Mouse (Mus musculus) megakaryocyte progenitor cell, adult 5-6 weeks (primary cell): Measurements from ENCODE around the gene Scimp. TPM values are rescaled to one million over a fixed set of nuclear protein-coding genes. Genes with fewer than 3 reads are reported as not detected.

ENCODE experiments used
- ATAC-seq: replicated peaks from 2 replicates; pipeline ENCODE4 v1.8.0; 2016; ENCODE audit warnings: mild to moderate bottlenecking, moderate TSS enrichment, inconsistent platforms; ENCODE audit not compliant: poor library complexity
- total RNA-seq, 2 experiments: library from RNA; stranded (forward) in 1 of 2; stranded (reverse) in 1 of 2; fragments of 157-497, 149-512 nt in 1 of 2; fragments of 200-1000 nt in 1 of 2; gene quantifications; 2 replicates each; pipeline versions ENCODE4 v1.2.3 to v1.2.4; 2015 to 2017

The Scimp gene
- total RNA-seq, 2 experiments from 2014 or later = 0.37 TPM; not detected in 1

DNA sequence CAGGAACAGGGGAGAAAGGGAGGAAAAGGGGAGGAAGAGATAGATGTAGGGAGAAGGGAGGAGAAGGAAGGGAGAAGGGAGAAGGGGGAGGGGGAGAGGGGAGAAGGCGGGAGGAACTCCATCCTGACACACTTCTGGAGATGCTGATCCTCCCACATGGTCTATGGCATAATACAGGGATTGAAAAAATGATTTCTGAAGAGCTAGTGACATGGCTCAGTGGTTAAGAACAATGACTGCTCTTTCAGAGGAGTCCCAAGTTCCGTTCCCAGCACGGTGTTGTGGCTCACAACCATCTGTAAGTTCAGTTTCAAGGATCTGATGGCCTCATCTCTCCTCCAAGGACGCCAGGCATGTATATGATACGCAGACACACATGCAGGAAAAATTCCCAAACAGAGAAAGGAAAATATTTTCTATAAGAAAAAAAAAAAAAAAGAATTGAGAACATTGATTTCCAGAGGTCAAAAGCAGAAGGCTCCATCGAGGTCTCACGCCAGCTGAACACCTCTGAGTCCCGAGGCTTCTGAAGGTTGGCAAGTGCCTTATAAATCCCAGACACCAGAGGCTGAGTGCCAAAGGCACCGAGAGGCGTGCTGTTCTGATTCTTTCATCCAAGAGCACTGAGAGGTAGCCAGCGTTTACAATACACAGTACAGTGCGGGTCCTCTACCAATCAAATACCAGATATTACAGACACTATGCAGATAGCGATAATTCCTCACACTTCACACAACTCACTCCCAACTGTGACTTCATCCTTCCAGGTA is 730 bp downstream of the Scimp start:
- ATAC-seq = no peak

DNA sequence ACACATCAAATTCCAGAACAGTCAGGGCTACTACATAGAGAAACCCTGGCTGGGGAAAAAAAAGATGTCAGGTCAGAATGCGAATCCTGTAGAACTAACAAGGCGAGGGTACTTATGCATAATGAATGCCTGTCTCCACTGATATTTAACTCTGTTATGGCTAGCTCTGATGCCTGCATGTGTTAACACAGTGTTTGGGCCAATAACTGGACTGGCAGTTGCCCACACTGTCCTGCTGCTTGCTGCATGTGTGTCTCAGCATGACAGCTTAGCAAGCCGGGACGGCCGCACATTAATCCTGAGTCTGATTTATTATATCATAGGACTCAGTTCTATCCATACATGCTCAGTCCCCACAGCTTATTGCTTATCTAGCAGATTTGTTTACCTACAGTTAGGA is 1.3 kb downstream of the Scimp start:
- ATAC-seq = no peak

DNA sequence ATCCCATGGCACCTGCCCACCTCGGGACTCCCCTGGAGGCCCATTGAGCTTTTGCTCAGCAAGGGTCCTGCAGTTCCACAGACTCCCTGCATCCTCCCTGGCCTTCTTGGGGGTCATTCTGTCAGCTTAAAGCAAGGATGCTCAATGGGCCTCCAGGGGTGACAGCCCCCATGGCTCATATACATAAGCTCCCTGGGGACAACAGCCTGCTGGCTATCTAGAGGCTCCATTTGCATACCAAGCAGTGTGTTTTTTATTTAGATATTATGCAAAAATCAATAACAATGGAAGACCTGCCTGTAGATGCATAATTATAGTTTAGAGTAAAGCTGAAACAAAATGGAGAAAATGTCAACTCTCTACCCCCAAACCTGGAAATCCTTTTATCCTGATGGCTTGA is 3.4 kb downstream of the Scimp start:
- no peak for ATAC-seq

DNA sequence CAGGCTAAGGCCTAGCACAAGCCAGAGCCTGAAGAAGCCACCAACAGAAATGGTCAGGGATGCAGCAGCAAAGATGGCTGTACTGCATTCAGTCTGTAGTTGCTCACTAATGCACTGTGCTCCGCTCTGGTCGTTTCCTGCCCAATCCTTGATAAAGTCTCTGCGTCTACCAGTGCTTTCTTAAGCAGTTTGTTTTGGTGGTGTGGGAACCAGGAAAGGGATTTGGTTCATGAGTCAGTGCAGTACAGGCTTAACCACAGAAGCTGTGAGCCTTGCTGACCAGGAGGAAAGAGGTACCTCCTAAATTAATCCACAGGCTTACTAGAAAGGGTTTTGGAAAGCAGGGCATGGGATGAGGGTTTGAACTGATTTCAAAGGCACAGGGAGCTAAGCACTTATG is 4.3 kb downstream of the Scimp start:
- ATAC-seq = no peak

DNA sequence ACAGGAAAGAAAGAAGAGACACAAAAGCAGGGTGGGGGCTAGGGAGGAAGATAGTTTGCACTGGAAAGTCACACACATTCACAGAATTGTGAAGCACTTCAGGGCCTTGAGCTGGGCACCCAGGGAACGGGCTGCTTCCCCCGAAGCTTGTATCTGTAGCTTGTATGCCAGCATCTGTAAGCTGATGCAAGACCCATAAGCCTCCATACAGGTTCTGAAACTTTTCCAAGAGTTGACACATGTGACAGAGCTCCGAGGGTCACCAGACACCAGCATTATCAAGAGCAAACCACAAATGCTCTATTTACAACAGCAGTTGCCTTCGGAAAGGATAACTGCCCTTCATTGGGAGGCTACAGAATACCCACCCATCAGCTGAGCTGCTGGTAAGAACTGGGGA is 4.8 kb downstream of the Scimp start:
- no peak for ATAC-seq

DNA sequence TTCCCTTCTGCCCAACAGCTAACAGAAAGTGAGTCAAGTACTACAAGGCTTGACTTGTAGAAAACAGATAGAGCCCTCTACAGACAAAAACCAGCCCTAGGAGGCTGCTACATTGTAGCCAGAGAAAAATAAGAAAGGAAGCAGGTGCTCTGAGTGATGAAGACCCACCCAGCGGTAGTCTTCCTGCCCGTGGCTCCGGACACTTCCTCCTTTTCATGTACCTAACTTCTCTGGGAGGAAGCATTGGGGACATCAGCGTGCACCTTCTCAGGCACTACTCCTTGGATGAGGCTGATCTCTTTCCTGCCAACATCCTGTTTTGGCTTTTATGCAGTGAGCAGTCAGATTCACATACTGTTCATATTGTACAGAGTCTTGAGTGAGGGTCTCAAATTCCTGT is 5.7 kb downstream of the Scimp start:
- ATAC-seq = no peak

DNA sequence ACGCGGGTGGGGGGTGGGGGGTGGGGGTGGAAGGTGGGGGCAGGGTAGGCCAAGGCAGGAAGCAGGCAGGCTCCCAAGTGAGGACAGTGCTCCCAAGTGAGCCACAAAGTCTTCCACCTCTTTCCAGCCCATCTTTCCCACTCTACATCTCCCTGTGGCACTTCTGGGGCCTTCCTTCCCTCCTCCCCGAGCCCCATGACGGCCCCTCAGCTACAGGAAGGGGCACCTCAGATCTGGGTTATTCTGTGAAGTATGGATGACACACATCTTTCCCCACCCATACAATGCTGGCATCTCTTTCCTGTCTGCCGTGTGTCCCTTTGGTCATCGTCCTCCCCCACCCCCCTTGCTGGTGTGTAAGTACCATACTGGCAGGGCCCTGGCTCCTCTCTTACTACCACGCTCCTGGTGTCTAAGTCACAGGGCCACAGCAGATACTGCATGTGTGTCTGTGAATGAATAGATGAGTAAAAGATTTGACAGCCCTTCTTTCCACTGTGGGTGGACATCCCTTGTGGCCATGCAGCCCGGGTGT is 6.7 kb downstream of the Scimp start:
- no peak for ATAC-seq

DNA sequence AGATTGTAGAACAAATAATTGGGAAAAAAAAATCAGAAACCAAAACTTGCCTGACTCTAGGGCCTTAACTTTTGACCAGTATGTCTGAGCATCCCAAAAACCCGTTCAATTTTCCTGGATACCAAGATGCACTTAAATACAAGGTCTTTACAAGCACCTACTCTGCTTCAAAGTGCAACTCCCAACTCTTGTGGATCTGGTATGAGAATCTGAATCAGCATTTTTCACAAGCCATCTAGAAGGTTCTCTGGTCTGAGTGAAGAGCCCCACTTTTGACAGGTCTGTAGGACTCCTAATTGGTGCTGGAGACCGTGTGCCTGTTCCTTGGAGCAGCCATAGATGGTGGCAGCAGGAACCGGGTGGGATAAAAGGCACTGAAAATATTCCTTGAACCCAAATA is 8.0 kb downstream of the Scimp start:
- ATAC-seq = no peak

DNA sequence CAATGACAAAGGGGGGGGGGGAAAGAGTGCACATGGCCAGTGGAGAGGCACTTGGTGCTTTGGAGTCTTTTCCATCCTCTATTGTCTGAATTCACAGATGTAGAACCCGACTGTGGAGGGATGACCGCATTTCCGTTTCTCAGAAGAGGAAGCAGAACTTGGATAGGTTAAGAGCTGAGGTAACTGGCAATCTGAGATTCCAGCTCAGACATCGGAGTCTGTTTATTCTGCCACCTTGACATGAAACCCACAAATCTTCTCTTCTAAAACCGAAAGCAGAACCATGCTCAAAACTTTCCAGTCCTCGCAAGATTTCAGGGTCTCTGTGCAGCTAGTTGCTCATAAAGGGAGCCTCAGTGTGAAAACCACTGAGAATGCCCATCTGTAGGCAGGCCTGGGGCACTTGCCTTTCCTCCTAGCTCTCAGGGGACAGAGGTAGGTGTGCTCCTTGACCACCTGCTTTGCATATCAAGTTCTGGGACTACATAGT is 8.6 kb downstream of the Scimp start:
- peak; percentile 83 for ATAC-seq

DNA sequence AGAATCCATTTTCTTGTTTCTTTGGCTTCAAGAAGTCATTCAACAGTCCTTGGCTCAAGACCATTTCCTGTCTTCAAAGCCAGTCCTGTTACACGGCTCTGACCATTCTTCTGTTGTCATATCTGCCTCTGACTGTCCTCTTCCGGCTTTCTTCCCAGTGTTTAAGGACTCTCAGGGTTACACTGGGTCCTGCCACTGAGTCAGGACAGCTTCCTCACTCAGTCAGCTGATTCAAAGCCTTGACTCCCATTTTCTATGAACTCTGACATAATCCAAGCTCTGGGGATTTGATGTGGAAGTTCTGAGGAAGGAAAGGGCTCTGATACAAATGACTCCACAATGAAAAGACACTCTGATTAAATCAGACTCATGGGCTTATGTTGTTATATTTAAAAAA is 9.5 kb downstream of the Scimp start:
- no peak for ATAC-seq

DNA sequence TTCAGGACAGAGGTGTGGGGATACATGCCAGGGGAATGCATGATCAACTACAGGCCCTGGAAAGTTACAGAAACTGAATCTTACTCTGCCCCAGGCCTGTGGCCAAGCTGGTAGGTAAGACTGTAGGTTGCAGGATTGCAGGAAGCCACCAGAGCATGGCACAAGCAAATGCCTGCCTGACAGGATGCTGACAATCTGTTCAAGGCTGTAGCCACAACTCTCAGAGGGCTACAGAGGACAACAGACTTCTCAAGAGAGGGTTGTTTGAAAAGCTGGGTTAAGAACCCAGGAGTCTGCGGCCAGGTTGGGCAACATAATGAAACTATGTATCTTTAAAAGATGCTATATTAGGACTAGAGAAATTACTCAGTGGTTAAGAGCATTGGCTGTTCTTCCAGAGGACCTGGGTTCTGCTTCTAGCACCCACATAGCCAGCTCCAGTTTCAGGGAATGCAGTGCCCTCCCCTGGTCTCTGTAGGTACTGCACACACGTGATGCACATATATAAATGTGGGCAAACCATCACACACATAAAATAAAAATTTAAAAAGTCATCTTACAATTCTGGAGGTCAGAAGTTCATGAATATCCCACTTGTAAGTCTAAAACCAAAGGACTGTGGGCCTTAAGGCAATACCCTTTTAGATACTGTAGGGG is 10.1 kb downstream of the Scimp start:
- ATAC-seq = no peak

DNA sequence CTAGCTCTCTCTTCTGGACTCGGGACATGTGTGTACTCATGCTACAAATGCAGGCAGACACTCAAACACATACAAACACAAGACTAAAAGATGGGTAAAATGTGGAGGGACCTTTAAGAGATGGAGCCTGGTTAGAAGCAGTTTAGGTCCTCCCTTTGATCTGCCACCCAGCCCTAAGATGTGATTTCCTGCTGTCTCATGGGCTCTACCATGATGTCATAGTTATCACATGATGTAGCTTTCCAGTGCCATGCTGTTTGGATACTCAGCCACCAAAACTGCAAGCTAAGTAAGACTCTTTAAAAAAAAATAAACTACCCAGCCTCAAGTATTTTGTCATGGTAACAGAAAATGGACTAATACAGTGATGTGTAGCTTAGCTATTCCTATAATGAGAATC is 20.0 kb downstream of the Scimp start:
- no peak for ATAC-seq

DNA sequence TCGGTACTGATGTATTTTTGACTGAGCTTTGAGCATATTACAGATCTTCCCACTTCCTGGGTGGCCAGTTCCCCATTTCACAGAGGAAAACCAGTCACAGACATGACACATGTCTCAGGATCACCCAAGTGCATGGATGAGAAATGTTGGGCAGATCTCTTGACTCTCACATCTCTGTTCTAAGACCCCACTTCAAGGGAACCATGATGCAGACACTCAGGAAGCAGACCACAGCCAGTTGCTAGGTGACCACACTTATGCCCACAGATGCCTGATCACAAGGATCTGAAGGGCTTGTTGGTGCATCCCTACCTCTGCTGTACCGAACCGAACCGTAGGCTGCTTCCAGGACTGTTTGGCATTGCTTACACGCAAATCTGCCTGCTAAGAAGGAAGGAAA is 20.7 kb downstream of the Scimp start:
- no peak for ATAC-seq

DNA sequence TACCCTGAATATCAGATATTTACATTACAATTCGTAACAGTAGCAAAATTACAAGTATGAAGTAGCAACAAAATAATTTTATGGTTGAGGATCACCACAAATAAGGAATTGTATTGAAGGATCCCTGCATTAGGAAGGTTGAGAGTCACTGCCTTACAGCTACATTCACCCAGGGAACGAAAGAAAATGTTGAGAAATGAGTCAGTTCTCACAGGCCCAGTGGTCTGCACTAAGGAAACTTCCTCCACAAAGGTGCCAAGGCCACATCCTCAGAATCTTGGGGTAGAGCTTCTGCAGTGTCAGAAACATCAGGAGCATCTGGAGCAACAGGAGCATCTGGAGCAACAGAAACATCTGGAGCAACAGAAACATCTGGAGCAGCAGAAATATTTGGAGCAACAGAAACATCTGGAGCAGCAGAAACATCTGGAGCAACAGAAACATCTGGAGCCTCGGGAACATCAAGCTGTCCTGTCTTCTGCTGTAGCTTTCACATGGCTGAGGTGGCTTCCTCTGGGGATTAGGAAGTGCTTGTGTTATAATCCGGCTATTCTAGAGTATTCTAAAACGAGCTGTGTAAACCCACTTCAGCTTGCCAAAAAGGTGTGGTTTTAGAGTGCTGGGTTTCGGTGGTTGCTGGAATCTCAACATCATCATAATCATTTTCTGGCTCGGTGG is 21.4 kb downstream of the Scimp start:
- no peak for ATAC-seq

DNA sequence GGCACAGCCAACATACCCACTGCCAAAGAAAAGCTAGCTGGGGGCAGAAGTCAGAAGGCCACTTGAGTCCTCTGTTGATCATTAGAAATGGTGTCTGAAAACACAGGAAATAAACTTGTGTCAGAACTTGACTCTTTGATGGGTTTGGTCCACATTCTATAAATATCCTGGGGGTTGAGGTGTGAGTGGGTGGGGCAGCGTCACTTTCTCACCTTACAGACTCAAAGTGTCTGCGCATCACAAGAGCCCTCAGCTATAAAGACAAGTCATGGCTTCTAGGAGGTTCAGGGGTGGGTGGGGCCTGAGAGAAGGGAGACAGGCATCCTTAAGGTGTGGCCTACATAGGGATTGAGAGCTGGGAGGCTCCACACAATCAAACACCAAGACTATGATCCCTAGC is 22.0 kb downstream of the Scimp start:
- no peak for ATAC-seq

DNA sequence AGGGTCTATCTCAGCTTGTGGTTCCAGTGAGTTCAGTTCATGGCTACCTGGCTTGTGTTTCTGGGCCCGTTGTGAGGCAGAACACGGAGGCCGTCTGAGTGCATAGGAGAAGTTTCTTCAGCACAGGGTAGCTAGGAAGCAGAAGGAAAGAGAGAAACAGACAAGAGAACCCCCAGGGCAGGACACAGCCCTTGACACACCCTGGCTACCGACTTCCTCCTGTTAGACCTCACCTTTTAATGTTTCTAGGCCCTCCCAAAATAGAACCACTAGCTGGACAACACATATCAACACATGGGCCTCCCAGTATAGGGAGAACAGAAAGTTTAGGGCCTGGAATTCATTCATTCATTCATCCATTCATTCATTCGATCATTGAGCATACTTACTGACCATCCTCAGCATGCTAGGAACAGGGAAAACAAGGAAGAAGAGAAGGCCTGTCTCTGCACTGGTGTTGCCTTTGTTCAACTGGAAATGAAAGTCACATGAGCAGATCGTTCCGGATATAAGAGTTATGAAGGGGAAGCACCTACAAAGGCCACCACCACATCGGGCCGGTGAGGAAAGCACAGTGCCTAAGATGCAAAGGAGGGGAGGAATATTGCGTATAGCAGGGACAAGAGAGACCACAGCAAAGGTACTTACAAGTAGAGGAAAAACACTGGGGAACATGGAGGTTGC is 23.3 kb downstream of the Scimp start:
- ATAC-seq = peak; percentile 62

DNA sequence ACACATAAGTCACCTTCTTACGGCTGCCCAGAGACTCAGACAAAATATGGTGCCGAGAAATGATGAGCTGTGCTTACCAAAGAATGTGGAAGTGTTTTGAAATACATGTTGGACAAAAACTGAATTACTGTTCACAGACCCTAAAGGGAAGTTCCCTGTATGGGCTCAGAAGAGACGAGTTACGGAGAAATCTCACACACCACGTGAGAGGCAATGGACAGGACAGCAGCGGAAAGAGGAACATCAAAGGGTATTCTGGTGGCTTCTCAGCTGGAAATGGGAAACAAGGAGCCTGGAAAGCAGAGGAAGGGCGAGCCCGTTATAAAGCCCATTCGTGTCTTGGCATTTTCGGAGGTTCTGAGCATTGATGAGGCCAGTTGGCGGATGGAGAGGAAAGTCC is 25.3 kb downstream of the Scimp start:
- peak; percentile 75 for ATAC-seq

DNA sequence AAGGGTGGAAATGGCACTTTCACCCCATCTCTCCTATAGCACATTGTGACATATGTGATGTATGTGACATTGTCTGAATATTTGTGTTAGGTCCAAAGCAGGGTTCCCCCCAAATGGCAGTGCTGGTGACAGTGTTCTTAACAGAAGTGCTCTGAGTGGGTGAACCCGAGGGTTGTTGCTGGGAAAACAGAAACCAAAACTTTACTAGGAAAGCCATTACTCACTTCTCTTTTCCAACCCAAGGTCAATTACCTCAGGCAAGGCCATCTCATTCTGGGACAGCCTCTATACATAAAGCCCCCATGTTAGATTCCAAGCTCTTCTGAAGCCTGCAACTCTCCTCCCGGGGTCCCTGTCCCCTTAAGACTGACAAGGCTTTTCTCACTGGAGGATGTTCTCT is 26.5 kb downstream of the Scimp start:
- peak; percentile 32; the same call in 1 of the 2 replicates for ATAC-seq

DNA sequence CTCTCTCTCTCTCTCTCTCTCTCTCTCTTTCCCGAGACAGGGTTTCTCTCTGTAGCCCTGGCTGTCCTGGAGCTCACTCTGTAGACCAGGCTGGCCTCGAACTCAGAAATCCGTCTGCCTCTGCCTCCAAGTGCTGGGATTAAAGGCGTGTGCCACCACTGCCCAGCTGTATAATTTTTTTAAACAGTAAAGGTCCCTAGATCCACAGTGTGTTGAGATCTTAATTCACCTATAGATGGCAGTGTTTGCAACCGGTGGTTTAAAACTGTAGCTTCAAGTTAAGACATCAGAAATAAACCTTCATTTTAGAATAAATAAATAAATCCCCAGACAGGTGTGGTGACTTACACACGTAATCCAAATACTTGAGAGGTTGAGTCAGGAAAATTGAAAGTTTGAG is 34.3 kb downstream of the Scimp start:
- ATAC-seq = peak; percentile 68

DNA sequence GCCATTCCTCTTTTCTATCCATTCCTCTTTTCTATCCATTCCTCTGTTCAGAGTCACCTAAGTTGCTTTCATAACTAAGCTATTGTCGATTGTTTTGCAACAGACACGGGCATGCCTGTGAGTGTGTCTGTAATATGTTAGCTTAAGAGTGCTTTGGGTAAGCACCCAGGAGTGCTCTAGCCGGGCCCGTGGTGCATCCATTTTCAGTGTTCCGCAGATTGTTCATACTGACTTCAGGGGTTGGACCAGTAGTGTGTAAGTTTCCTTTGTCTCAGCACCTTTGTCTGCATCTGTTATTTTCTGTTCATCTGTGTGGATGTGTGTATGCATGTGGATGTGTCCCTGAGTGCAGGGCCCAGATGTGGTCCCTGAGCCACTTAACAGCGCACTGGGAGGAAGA is 34.8 kb downstream of the Scimp start:
- ATAC-seq = no peak
